Mouse (Mus musculus) stomach, postnatal 0 days (tissue): ENCODE results near the gene Anapc7. TPM values are rescaled to one million over a fixed set of nuclear protein-coding genes. Genes with fewer than 3 reads are reported as not detected.

Source experiments
- ATAC-seq: fragments of 200-750 bp; cut with Nextera tagmentation; 2 replicates; pipeline ENCODE4 v1.8.0; 2017; ENCODE audit not compliant: low FRiP score, low TSS enrichment
- DNase-seq: peaks from one replicate; pipeline ENCODE4 v3.0.0-alpha.2; 2016; ENCODE audit warnings: low spot score
- H3K27ac ChIP-seq: fragments of 300-500 bp; sonication (generic); replicated peaks from 2 replicates; pipeline ENCODE4 v1.5.1; 2014; ENCODE audit warnings: mild to moderate bottlenecking, control low read depth
- H3K27me3 ChIP-seq: fragments of 300-500 bp; sonication (generic); 2 replicates; pipeline ENCODE4 v1.6.1; 2014; ENCODE audit warnings: low read length; ENCODE audit not compliant: control insufficient read depth, insufficient read depth
- H3K36me3 ChIP-seq: fragments of 300-500 bp; sonication (generic); 2 replicates; pipeline ENCODE4 v1.6.1; 2014; ENCODE audit warnings: low read length, mixed read lengths; ENCODE audit not compliant: control insufficient read depth, insufficient read depth
- H3K4me1 ChIP-seq: fragments of 300-500 bp; sonication (generic); replicated peaks from 2 replicates; pipeline ENCODE4 v1.6.1; 2014; ENCODE audit warnings: antibody characterized with exemption; ENCODE audit not compliant: control insufficient read depth, insufficient read depth
- H3K4me2 ChIP-seq: fragments of 300-500 bp; sonication (generic); replicated peaks from 2 replicates; pipeline ENCODE4 v1.6.1; 2014; ENCODE audit warnings: low read depth, mild to moderate bottlenecking, control low read depth, moderate library complexity
- H3K4me3 ChIP-seq: fragments of 300-500 bp; sonication (generic); 2 replicates; pipeline ENCODE4 v1.5.1; 2014; ENCODE audit warnings: low read depth, low read length, control low read depth
- H3K9ac ChIP-seq: fragments of 300-500 bp; sonication (generic); 2 replicates; pipeline ENCODE4 v1.6.1; 2014; ENCODE audit warnings: mild to moderate bottlenecking, low read length, control low read depth, mixed read lengths
- H3K9me3 ChIP-seq: fragments of 300-500 bp; sonication (generic); 2 replicates; pipeline ENCODE4 v1.6.1; 2016; ENCODE audit warnings: low read length; ENCODE audit not compliant: control insufficient read depth
- CTCF ChIP-seq: IDR thresholded peaks from 2 replicates; pipeline ENCODE4 v1.5.1; 2016; ENCODE audit warnings: antibody characterized with exemption, low read depth, mild to moderate bottlenecking, moderate library complexity
- EP300 ChIP-seq: optimal IDR thresholded peaks from 2 replicates; pipeline ENCODE3; 2016; ENCODE audit warnings: antibody characterized with exemption
- WGBS: fragments of 180-500 bp; shearing (Covaris S2); extraction: QIAGEN DNeasy Blood & Tissue Kit; methylation state at CpG from one replicate; pipeline ENCODE4 v1.1.7; 2014; 5-methylcytosine and 5-hydroxymethylcytosine counted together
- polyA plus RNA-seq: library from polyadenylated mRNA; unstranded; fragments of >200 nt; fragmentation: Nextera tagmentation; extraction: Ambion mirVana; gene quantifications from 2 replicates; pipeline ENCODE4 v1.2.1, GENCODE M21; 2015

The Anapc7 gene
- polyA plus RNA-seq, 1 experiment from 2014 or later: 21.7 TPM

GRCm38 (mm10) chr5:122392227-122393004 lies 29.1 kb upstream of the Anapc7 start:
- ATAC-seq (peak; percentile 61), DNase-seq (no peak)
- Histone ChIP-seq H3K9ac (peak overlapping the region; percentile 93), H3K27ac (peak overlapping the region; percentile 84), H3K27me3 (no peaks in the 10 kb centered on the region), H3K4me3 (peak overlapping the region; percentile 85), H3K4me1 (peaks cover 3% of the 10 kb centered on the region; the same call in 1 of the 2 replicates), H3K9me3 (no peaks in the 10 kb centered on the region), H3K36me3 (peaks cover under 1% of the 10 kb centered on the region), H3K4me2 (peak overlapping the region; percentile 65)
- 10% methylated on average over 19 of the region's 19 CpGs for WGBS
- no peak for TF ChIP-seq EP300
- TF ChIP-seq CTCF: peak; percentile 9; the same call in 1 of the 2 replicates

- Histone ChIP-seq H3K4me1 (peaks cover 3% of the 10 kb centered on the region; the same call in 1 of the 2 replicates), H3K9me3 (no peaks in the 10 kb centered on the region), H3K36me3 (peaks cover 6% of the 10 kb centered on the region), H3K9ac (no peak overlapping the region), H3K27me3 (no peaks in the 10 kb centered on the region), H3K4me3 (no peak overlapping the region), H3K4me2 (no peak overlapping the region), H3K27ac (no peak overlapping the region)
- WGBS: 57% methylated on average over 2 of the region's 2 CpGs
- ATAC-seq (peak; percentile 34; the same call in 1 of the 2 replicates), DNase-seq (peak; percentile 85)
- TF ChIP-seq CTCF (peak; percentile 87), EP300 (no peak)
These were observed 27.6 kb upstream of the Anapc7 start for GRCm38 (mm10) chr5:122393887-122394286.

DNA sequence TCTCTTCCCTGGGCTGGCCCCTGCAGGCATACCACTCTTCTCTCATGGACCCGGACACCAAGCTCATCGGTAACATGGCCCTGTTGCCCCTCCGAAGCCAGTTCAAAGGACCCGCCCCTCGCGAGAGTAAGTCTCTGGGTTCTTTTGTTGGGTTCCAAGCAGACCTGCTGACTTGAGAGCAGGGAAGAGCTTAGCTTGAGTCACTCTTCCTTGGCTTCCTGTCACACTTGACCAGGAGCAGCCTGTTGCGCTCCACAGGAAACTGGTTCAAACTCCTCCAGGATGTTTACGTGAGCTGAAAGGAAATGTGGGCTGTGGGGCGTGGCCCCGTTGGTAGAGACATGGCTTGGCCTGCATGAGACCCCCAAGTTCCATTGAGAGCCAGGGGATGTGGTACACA lies 24.7 kb upstream of the Anapc7 start:
- ATAC-seq (no peak), DNase-seq (no peak)
- Histone ChIP-seq H3K4me3 (no peak overlapping the region), H3K27me3 (no peaks in the 10 kb centered on the region), H3K9ac (no peak overlapping the region), H3K4me2 (no peak overlapping the region), H3K4me1 (peaks cover 3% of the 10 kb centered on the region; the same call in 1 of the 2 replicates), H3K9me3 (no peaks in the 10 kb centered on the region), H3K27ac (peak overlapping the region; percentile 69; the same call in 1 of the 2 replicates), H3K36me3 (peaks cover 6% of the 10 kb centered on the region)
- TF ChIP-seq EP300 (no peak), CTCF (no peak)
- WGBS: 79% methylated on average over 10 of the region's 10 CpGs

DNA sequence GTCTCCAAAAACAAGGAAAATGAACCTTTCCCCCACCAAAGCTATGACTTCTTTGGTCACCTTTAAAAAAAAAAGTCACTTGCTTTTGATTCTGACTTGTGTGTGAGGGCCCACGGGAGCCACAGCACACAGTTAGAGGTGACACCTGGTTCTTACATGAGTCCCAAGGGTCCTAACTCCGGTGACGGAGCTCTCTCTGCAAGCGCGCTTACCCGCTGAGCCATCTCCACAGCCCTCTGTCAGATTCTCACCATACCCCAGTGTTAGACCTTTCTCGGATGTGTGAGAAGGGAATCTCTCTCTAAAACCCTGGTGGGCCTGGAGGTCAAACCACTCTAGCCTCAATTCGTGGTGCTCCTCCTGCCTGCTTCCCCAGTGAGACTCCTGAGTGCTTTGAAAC lies 24.0 kb upstream of the Anapc7 start:
- H3K27me3 ChIP-seq: no peaks in the 10 kb centered on the region
- ATAC-seq (no peak), DNase-seq (no peak)
- WGBS: 90% methylated on average over 8 of the region's 8 CpGs
- TF ChIP-seq CTCF (no peak), EP300 (no peak)
- no peak overlapping the region; the same call in 1 of the 2 replicates for H3K27ac ChIP-seq
- H3K4me3 ChIP-seq: no peak overlapping the region
- H3K9ac ChIP-seq: no peak overlapping the region
- no peaks in the 10 kb centered on the region for H3K9me3 ChIP-seq
- peaks cover 3% of the 10 kb centered on the region; the same call in 1 of the 2 replicates for H3K4me1 ChIP-seq
- peaks cover 11% of the 10 kb centered on the region for H3K36me3 ChIP-seq
- H3K4me2 ChIP-seq: no peak overlapping the region

DNA sequence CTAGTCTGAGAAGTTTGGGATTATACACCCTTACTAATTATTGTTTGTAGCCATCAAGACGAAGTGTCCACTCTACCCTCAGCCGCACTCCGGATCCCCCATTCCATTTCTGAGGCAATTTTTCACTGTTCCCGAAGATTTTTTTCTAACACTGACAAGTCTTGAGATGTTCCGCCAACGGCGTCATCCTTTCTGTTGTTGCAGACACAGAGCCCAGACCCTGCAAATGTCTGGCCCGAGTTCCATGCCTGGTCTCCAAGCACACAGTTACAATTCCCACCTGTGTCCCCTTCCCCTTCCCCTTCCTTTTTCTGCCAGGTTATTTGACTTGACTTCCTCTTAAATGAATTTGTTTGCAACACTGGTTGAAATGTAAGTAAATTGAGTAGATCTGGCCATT lies 21.6 kb upstream of the Anapc7 start:
- no peak for ATAC-seq
- peaks cover 29% of the 10 kb centered on the region for H3K36me3 ChIP-seq

More for the DNA sequence above, 21.6 kb upstream of the Anapc7 start:
- no peaks in the 10 kb centered on the region for H3K4me1 ChIP-seq
- no peak overlapping the region for H3K27ac ChIP-seq
- no peak overlapping the region for H3K4me2 ChIP-seq
- no peak overlapping the region for H3K9ac ChIP-seq
- 74% methylated on average over 8 of the region's 8 CpGs for WGBS
- H3K4me3 ChIP-seq: no peak overlapping the region
- DNase-seq: no peak
- no peaks in the 10 kb centered on the region for H3K27me3 ChIP-seq
- no peaks in the 10 kb centered on the region for H3K9me3 ChIP-seq
- TF ChIP-seq CTCF (no peak), EP300 (no peak)
